Mouse (Mus musculus) bone marrow macrophage, adult 2 months (primary cell): ENCODE data around the gene Ifit1bl2.
A peak's percentile ranks its signal among the peaks of the same experiment; 100 is the strongest.

ENCODE experiments used
- CTCF ChIP-seq: IDR thresholded peaks from 2 replicates; pipeline ENCODE4 v1.5.1; 2012; ENCODE audit warnings: low read depth, mild to moderate bottlenecking, low read length, moderate library complexity
- POLR2A ChIP-seq: IDR thresholded peaks from 2 replicates; pipeline ENCODE4 v1.6.1; 2012; ENCODE audit warnings: mild to moderate bottlenecking, low read depth, low read length, borderline replicate concordance

GRCm38 (mm10) chr19:34684857-34685256 is 44.3 kb upstream of the Ifit1bl2 start:
- TF ChIP-seq CTCF (peak; percentile 28; the same call in 1 of the 2 replicates), POLR2A (no peak)
